Mouse (Mus musculus): ENCODE data around the gene Ralgps2. TPM values are rescaled to one million over a fixed set of nuclear protein-coding genes. Genes with fewer than 3 reads are reported as not detected.
A peak's percentile ranks its signal among the peaks of the same experiment; 100 is the strongest.

The Ralgps2 gene
- polyA plus RNA-seq, 1 experiment from 2014 or later = 74.4 TPM

- H3K27ac ChIP-seq (replicated peaks) = peak overlapping the region; percentile 76
Measured at GRCm38 (mm10) chr1:156763280-156763679, 176.1 kb downstream of the Ralgps2 start.

GRCm38 (mm10) chr1:156761430-156761801 lies 178.0 kb downstream of the Ralgps2 start:
- H3K9ac ChIP-seq = no peak overlapping the region
- H3K4me2 ChIP-seq (replicated peaks) = 0 out of 2 replicates have a peak overlapping the region, but pooled peaks have one; percentile 10
- peaks cover 49% of the 10 kb centered on the region for H3K4me1 ChIP-seq
- no peak overlapping the region for H3K4me3 ChIP-seq (replicated peaks)
- no peaks in the 10 kb centered on the region for H3K27me3 ChIP-seq
- peak overlapping the region; percentile 92 for H3K27ac ChIP-seq (replicated peaks)
- ATAC-seq (ENCODE audit: insufficient number of reproducible peaks, low FRiP score, low TSS enrichment, low read depth) = peak; percentile 4; the same call in 1 of the 2 replicates
- H3K9me3 ChIP-seq (replicated peaks) = no peaks in the 10 kb centered on the region; the same call in 1 of the 2 replicates
- WGBS = 37% methylated on average over 10 of the region's 10 CpGs
- H3K36me3 ChIP-seq = no peaks in the 10 kb centered on the region

More at GRCm38 (mm10) chr1:156763280-156763679, 176.1 kb downstream of the Ralgps2 start:
- Histone ChIP-seq H3K27me3 (no peaks in the 10 kb centered on the region), H3K4me2 (replicated peaks) (no peak overlapping the region), H3K4me1 (peaks cover 44% of the 10 kb centered on the region), H3K4me3 (replicated peaks) (no peak overlapping the region), H3K36me3 (no peaks in the 10 kb centered on the region), H3K9ac (no peak overlapping the region), H3K9me3 (replicated peaks) (no peaks in the 10 kb centered on the region; the same call in 1 of the 2 replicates)
- WGBS = 86% methylated on average over 6 of the region's 6 CpGs
- ATAC-seq (ENCODE audit: insufficient number of reproducible peaks, low FRiP score, low TSS enrichment, low read depth) = no peak

GRCm38 (mm10) chr1:156760549-156761429 lies 178.6 kb downstream of the Ralgps2 start:
- Histone ChIP-seq H3K4me1 (peaks cover 51% of the 10 kb centered on the region), H3K27me3 (no peaks in the 10 kb centered on the region), H3K4me2 (replicated peaks) (0 out of 2 replicates have a peak overlapping the region, but pooled peaks have one; percentile 10), H3K4me3 (replicated peaks) (no peak overlapping the region), H3K9me3 (replicated peaks) (no peaks in the 10 kb centered on the region; the same call in 1 of the 2 replicates), H3K36me3 (no peaks in the 10 kb centered on the region), H3K9ac (no peak overlapping the region), H3K27ac (replicated peaks) (peak overlapping the region; percentile 92)
- 48% methylated on average over 13 of the region's 13 CpGs for WGBS
- ATAC-seq (ENCODE audit: insufficient number of reproducible peaks, low FRiP score, low TSS enrichment, low read depth) = peak; percentile 68

- no peaks in the 10 kb centered on the region for H3K9me3 ChIP-seq (replicated peaks)
- no peak for ATAC-seq (ENCODE audit: insufficient number of reproducible peaks, low FRiP score, low TSS enrichment, low read depth)
- H3K4me3 ChIP-seq (replicated peaks) = no peak overlapping the region
- H3K4me1 ChIP-seq = peaks cover 69% of the 10 kb centered on the region
- H3K36me3 ChIP-seq = no peaks in the 10 kb centered on the region
- no peaks in the 10 kb centered on the region for H3K27me3 ChIP-seq
- 46% methylated on average over 4 of the region's 4 CpGs for WGBS
- H3K9ac ChIP-seq = no peak overlapping the region
- no peak overlapping the region for H3K4me2 ChIP-seq (replicated peaks)
- peak overlapping the region; percentile 60; the same call in 1 of the 2 replicates for H3K27ac ChIP-seq (replicated peaks)
Measured at GRCm38 (mm10) chr1:156758326-156758725, 181.1 kb downstream of the Ralgps2 start.

GRCm38 (mm10) chr1:156754608-156755413 lies 184.6 kb downstream of the Ralgps2 start:
- peak; percentile 40 for ATAC-seq (ENCODE audit: insufficient number of reproducible peaks, low FRiP score, low TSS enrichment, low read depth)
- Histone ChIP-seq H3K4me3 (replicated peaks) (no peak overlapping the region), H3K27ac (replicated peaks) (peak overlapping the region; percentile 85), H3K27me3 (no peaks in the 10 kb centered on the region), H3K4me2 (replicated peaks) (0 out of 2 replicates have a peak overlapping the region, but pooled peaks have one; percentile 10), H3K9me3 (replicated peaks) (no peaks in the 10 kb centered on the region), H3K4me1 (peaks cover 57% of the 10 kb centered on the region), H3K36me3 (no peaks in the 10 kb centered on the region), H3K9ac (no peak overlapping the region)
- WGBS = 30% methylated on average over 15 of the region's 15 CpGs

Other genes starting within 250 kb of the Ralgps2 start
- gene Fam20b, start 220.5 kb downstream of the Ralgps2 start, polyA plus RNA-seq (2015; fragmentation: Nextera tagmentation; extraction: Ambion mirVana) = 26.9 and 28.0 TPM in 2 replicates
- 65.3 and 75.8 TPM in 2 replicates for gene Angptl1, start 101.1 kb downstream of the Ralgps2 start, polyA plus RNA-seq (2015; fragmentation: Nextera tagmentation; extraction: Ambion mirVana)
- gene Tex35, start 169.1 kb upstream of the Ralgps2 start, polyA plus RNA-seq (2015; fragmentation: Nextera tagmentation; extraction: Ambion mirVana) = not detected in 2 replicates